Mouse (Mus musculus): Measurements from ENCODE around the gene Jazf1. TPM values are rescaled to one million over a fixed set of nuclear protein-coding genes. Genes with fewer than 3 reads are reported as not detected.
A peak's percentile ranks its signal among the peaks of the same experiment; 100 is the strongest.

Jazf1 gene
- polyA plus RNA-seq, 1 experiment from 2014 or later = 6.2 TPM

DNA sequence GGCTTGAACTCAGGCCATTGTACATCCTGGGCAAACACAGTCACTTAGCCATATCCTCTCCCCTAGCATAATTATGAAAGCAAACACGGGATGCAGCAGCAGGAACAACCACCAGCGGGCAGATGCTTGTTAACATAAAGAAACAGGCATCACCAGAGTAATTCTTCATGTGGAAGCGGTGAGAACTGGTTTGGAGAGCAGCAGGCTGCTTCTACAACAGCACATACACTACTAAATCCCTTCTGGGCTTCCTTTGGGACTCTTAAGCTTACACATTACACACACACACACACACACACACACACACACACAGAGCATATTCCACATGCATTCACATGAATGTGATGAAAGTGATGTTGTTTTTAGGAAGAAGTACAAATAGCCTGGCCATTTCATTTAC, 216.5 kb downstream of the Jazf1 start:
- no peaks in the 10 kb centered on the region for H3K36me3 ChIP-seq
- WGBS = 51% methylated on average over 3 of the region's 3 CpGs
- no peaks in the 10 kb centered on the region for H3K9me3 ChIP-seq
- no peak overlapping the region for H3K9ac ChIP-seq
- no peak for ATAC-seq
- no peak overlapping the region for H3K27ac ChIP-seq
- 0 out of 2 replicates have a peak, but pooled peaks cover 3% of the 10 kb centered on the region for H3K4me1 ChIP-seq (replicated peaks)
- no peak overlapping the region for H3K4me2 ChIP-seq (replicated peaks)
- no peak overlapping the region for H3K4me3 ChIP-seq (replicated peaks)
- H3K27me3 ChIP-seq (replicated peaks) = no peaks in the 10 kb centered on the region

DNA sequence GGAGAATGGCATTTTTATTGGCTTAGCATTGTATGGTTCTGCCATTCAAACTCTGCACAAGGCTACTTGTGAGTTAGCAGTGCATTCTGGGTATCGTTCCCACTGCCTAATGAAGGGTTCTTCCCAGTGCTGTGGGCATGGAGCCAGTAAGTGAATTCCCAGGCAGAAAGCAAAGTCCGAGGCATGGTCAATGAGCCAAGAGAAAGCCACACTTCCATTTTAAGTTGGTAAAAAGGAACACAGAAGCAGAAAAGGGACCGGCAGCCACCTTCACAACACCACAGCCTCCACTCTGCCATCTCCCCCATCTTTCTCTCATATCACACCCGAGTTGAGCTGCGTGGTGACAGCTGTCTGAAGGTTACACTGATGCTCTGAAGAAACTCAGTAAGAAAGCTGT, 217.4 kb downstream of the Jazf1 start:
- Histone ChIP-seq H3K4me3 (replicated peaks) (no peak overlapping the region), H3K4me1 (replicated peaks) (0 out of 2 replicates have a peak, but pooled peaks cover 3% of the 10 kb centered on the region), H3K4me2 (replicated peaks) (no peak overlapping the region), H3K36me3 (no peaks in the 10 kb centered on the region), H3K27me3 (replicated peaks) (no peaks in the 10 kb centered on the region), H3K9ac (no peak overlapping the region), H3K27ac (no peak overlapping the region), H3K9me3 (no peaks in the 10 kb centered on the region)
- ATAC-seq = no peak
- WGBS = 60% methylated on average over 5 of the region's 5 CpGs

DNA sequence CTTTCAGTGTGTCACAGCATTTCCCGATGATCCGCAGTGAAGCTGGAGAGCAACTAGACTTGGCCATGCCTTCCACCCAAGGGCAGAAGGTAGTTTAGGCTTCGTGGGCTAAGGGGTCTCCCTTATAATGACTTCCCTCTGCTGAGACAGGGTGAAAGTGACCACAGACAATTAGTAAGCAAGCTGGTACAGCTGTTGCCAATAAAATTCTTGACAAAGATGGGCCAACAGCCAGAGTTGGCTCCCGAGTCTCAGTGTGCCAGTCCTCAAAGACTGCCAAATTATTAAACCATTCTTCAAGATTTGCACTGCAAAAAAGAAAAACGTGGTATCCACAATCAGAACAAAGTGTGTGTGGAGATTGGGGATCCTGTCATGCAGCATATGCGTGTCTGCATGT, 220.2 kb downstream of the Jazf1 start:
- 0 out of 2 replicates have a peak, but pooled peaks cover 3% of the 10 kb centered on the region for H3K4me1 ChIP-seq (replicated peaks)
- H3K9ac ChIP-seq = no peak overlapping the region
- H3K27me3 ChIP-seq (replicated peaks) = no peaks in the 10 kb centered on the region
- H3K36me3 ChIP-seq = no peaks in the 10 kb centered on the region
- H3K27ac ChIP-seq = no peak overlapping the region
- no peak overlapping the region for H3K4me3 ChIP-seq (replicated peaks)
- ATAC-seq = no peak
- no peaks in the 10 kb centered on the region for H3K9me3 ChIP-seq
- 80% methylated on average over 6 of the region's 6 CpGs for WGBS
- no peak overlapping the region for H3K4me2 ChIP-seq (replicated peaks)

DNA sequence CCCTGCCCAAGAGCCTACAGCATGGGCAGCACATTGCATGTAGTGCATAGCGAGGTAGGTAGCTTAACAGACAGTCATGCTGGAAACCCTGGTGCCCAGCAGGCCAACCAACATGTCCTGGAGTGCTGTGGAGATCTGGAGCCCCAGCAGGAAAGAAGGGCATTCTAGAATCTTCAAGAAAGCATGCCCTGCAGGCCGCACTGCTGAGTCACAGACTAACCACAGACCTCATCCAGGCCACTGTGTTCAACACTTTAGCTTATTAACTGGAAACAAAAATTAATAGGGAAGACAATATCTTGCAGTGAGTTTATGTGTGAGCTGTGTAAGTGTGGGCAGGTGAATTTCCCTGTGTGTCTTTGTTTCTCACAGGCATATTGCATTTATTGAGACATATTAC, 222.1 kb downstream of the Jazf1 start:
- no peaks in the 10 kb centered on the region for H3K27me3 ChIP-seq (replicated peaks)
- WGBS = 94% methylated on average over 2 of the region's 2 CpGs
- no peak overlapping the region for H3K4me3 ChIP-seq (replicated peaks)
- H3K9ac ChIP-seq = no peak overlapping the region
- no peaks in the 10 kb centered on the region for H3K9me3 ChIP-seq
- ATAC-seq = no peak
- no peak overlapping the region for H3K4me2 ChIP-seq (replicated peaks)
- 0 out of 2 replicates have a peak, but pooled peaks cover 3% of the 10 kb centered on the region for H3K4me1 ChIP-seq (replicated peaks)
- no peaks in the 10 kb centered on the region for H3K36me3 ChIP-seq
- no peak overlapping the region for H3K27ac ChIP-seq

DNA sequence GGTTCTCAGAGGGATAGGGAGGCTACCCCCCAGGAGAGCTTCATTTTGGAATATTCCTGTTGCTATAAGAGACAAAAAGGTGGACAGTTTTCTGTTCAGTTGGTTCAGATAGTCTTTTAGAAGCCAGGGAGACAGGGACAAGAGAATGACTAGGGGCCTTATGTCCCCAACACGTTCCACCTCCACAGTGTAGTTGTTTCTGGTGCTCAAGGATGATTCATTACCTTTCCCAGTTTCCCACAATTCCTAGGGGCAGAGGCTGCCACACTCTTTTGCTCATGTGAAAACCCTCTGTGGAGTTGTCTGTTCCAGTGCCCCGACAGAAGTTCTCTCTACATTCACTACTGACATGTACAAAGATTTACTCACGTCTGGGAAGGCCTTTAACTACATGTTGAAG, 223.7 kb downstream of the Jazf1 start:
- Histone ChIP-seq H3K27me3 (replicated peaks) (no peaks in the 10 kb centered on the region), H3K4me1 (replicated peaks) (peaks cover 4% of the 10 kb centered on the region; the same call in 1 of the 2 replicates), H3K4me2 (replicated peaks) (no peak overlapping the region), H3K36me3 (no peaks in the 10 kb centered on the region), H3K27ac (no peak overlapping the region), H3K9me3 (no peaks in the 10 kb centered on the region), H3K9ac (no peak overlapping the region), H3K4me3 (replicated peaks) (no peak overlapping the region)
- 75% methylated on average over 3 of the region's 3 CpGs for WGBS
- ATAC-seq = no peak

DNA sequence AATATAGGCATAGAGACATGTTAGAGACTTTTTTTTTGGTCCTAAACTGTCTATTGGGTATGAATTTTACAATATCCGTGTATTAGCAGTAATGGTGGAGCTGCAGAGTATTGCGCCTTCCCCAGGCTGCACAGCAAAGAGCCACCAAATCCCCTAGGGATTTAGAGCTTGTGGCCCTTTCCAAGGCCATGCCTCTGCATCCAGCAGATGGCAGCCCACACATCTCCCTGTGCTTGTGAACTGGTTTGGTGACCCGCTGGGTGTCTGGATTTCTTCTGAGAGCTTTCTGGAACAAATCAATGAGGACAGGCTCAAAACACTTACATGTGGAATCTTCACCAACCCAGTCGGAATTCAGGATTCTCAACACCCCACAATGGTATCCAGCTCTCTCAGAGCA, 225.4 kb downstream of the Jazf1 start:
- Histone ChIP-seq H3K4me1 (replicated peaks) (peaks cover 6% of the 10 kb centered on the region; the same call in 1 of the 2 replicates), H3K4me3 (replicated peaks) (no peak overlapping the region), H3K9ac (no peak overlapping the region; the same call in 1 of the 2 replicates), H3K9me3 (no peaks in the 10 kb centered on the region), H3K36me3 (no peaks in the 10 kb centered on the region), H3K27ac (no peak overlapping the region), H3K27me3 (replicated peaks) (no peaks in the 10 kb centered on the region), H3K4me2 (replicated peaks) (no peak overlapping the region)
- no peak for ATAC-seq
- WGBS = 51% methylated on average over 4 of the region's 4 CpGs

DNA sequence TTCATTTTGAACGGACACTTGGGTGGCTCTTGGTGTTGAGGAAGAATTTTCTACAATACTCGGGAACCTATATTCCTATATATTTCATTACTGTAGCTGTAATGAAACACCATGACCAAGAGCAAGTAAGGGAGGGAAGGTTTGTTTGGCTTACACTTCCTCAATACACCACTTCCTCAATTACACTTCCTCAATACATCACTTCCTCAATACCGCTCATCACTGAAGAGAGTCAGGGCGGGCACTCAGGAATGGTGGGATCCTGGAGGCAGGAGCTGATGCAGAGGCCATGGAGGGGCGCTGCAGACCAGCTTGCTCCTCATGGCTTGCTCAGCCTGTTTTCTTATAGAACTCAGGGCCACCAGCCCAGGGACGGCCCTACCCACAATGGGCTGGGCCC, 225.8 kb downstream of the Jazf1 start:
- Histone ChIP-seq H3K9me3 (no peaks in the 10 kb centered on the region), H3K27ac (no peak overlapping the region), H3K4me2 (replicated peaks) (no peak overlapping the region), H3K27me3 (replicated peaks) (no peaks in the 10 kb centered on the region), H3K9ac (no peak overlapping the region), H3K36me3 (no peaks in the 10 kb centered on the region), H3K4me3 (replicated peaks) (no peak overlapping the region), H3K4me1 (replicated peaks) (peaks cover 6% of the 10 kb centered on the region; the same call in 1 of the 2 replicates)
- WGBS = 81% methylated on average over 6 of the region's 6 CpGs
- no peak for ATAC-seq

DNA sequence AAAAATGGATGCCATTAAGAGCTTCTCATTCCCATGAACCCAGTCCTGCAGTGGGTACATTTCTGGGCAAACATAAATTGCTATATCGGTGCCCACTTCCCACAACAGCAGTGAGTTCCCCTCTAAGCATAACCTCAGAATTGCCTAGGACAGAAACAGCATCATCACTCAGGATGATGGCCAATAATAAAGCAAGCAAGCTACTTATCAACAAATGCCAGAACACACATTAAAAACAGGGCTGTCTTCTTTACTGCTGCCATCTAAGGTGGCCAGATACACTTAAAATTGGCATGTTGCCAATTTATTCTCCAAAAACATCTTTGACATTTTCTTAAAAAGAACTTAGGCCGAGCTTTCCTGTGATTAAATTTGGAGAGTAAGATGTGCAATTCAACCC, 226.8 kb downstream of the Jazf1 start:
- no peak overlapping the region for H3K27ac ChIP-seq
- no peaks in the 10 kb centered on the region for H3K27me3 ChIP-seq (replicated peaks)
- no peak overlapping the region for H3K4me2 ChIP-seq (replicated peaks)
- no peak for ATAC-seq
- no peak overlapping the region for H3K4me3 ChIP-seq (replicated peaks)
- no peaks in the 10 kb centered on the region for H3K36me3 ChIP-seq
- no peaks in the 10 kb centered on the region for H3K9me3 ChIP-seq
- peaks cover 6% of the 10 kb centered on the region; the same call in 1 of the 2 replicates for H3K4me1 ChIP-seq (replicated peaks)
- WGBS = 80% methylated on average over 2 of the region's 2 CpGs
- no peak overlapping the region for H3K9ac ChIP-seq

DNA sequence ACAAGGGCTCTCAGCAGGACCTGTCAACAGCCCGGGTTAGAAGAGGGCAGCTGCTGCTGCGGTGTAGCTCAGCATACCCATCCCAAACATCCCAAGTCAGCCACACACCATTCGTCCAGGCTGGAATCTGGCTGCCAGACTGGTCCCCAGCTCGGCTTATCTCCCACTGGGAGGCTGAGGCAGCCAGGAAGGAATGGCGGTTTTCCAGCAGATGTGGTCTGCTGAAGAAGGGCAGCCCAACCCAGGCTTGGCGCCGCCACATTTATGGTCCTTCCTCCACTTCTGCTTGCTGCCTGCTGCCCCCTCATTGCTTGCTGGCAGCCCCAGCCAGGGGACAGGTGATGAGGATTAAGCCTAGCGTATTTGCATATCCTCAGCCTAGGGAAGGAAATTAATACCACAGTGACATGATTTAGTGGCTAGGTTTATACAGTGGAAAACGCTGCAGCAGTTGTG, 227.8 kb downstream of the Jazf1 start:
- H3K9ac ChIP-seq = no peak overlapping the region
- no peak overlapping the region for H3K4me2 ChIP-seq (replicated peaks)
- ATAC-seq = no peak
- no peak overlapping the region for H3K27ac ChIP-seq
- H3K36me3 ChIP-seq = no peaks in the 10 kb centered on the region
- peaks cover 6% of the 10 kb centered on the region; the same call in 1 of the 2 replicates for H3K4me1 ChIP-seq (replicated peaks)
- WGBS = 42% methylated on average over 9 of the region's 9 CpGs
- H3K27me3 ChIP-seq (replicated peaks) = no peaks in the 10 kb centered on the region
- no peaks in the 10 kb centered on the region for H3K9me3 ChIP-seq
- H3K4me3 ChIP-seq (replicated peaks) = no peak overlapping the region

DNA sequence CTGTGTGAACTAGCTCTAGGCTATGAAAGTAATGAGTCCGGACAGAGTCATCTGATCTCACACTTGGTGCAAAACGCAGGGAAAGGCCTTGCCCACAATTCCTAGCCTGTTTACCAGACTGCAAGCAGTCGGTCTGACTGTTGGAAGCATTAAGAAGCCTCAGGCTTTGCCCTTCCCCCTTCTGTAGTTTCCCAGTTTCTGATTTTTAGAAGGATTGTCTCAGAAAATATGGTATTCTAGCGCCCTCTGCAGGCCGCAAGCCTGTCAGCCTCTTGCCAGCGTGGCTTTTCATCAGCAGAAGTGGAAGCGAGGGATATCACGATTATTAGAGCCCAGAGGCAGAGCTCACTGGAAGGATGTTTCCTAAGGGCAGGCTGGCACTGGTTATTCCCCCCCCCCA, 229.7 kb downstream of the Jazf1 start:
- Histone ChIP-seq H3K36me3 (no peaks in the 10 kb centered on the region), H3K9ac (no peak overlapping the region), H3K4me1 (replicated peaks) (peaks cover 6% of the 10 kb centered on the region; the same call in 1 of the 2 replicates), H3K27ac (no peak overlapping the region), H3K4me3 (replicated peaks) (no peak overlapping the region), H3K4me2 (replicated peaks) (no peak overlapping the region), H3K27me3 (replicated peaks) (no peaks in the 10 kb centered on the region), H3K9me3 (no peaks in the 10 kb centered on the region)
- 5% methylated on average over 8 of the region's 8 CpGs for WGBS
- ATAC-seq = peak; percentile 58

DNA sequence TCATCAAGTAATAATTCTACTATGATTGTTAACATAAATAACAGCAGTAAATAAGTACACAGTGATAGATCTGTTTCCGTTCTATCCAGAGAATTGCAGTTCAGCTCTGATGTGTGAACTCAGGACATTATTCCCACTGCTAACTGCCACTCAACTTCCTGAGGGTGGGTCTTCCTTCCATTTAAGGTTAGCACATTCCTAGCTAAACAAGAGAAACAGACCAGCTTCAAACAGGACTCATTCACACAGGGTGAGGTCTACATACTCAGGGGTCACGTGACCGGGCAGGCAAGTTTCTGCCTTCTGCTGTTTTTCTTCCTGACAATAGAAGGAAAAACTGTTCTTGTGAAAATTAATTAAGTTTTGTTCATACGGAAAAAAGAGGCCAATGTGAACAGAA, 230.6 kb downstream of the Jazf1 start:
- no peak overlapping the region for H3K4me2 ChIP-seq (replicated peaks)
- H3K36me3 ChIP-seq = no peaks in the 10 kb centered on the region
- no peaks in the 10 kb centered on the region for H3K27me3 ChIP-seq (replicated peaks)
- H3K4me1 ChIP-seq (replicated peaks) = peaks cover 6% of the 10 kb centered on the region; the same call in 1 of the 2 replicates
- H3K9ac ChIP-seq = no peak overlapping the region
- ATAC-seq = no peak
- H3K4me3 ChIP-seq (replicated peaks) = no peak overlapping the region
- 46% methylated on average over 4 of the region's 4 CpGs for WGBS
- no peaks in the 10 kb centered on the region for H3K9me3 ChIP-seq
- no peak overlapping the region for H3K27ac ChIP-seq

DNA sequence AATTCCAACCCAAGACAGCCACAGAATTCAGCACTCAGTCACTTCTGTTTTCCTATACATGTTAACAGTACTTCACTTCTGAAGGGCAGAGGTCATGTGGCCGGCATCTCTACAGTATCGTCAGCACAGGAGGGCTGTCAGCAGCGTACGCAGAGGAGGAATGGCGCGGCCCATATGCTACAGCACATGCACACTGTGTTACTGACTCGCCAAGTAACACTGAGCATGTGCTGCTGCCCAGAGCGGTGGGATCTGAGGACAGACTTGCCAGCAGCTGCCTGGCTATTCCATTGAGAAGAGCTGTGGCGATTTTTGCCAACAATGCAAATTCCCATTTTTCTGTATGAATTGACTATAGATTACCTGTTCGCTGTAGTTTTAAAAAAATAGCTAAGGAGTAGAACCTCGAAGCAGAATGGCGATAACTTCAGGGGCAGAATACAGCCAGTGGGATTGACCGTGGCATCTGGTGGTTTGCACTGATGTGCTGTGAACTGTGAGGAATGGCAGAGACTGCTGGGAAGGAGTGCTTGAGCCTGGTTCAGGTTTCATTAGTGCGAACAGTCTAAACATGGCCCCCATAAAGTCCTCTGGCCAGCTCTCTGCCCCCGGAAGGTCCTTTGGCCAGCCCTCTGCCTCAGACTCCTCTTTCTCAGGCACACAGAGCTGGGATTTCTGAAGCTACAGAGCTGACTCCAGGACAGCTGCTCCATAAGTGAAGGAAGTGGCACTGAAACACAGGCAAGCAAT, 232.1 kb downstream of the Jazf1 start:
- 65% methylated on average over 15 of the region's 15 CpGs for WGBS
- H3K4me2 ChIP-seq (replicated peaks) = no peak overlapping the region
- H3K9ac ChIP-seq = no peak overlapping the region
- no peak overlapping the region for H3K27ac ChIP-seq
- no peak overlapping the region for H3K4me3 ChIP-seq (replicated peaks)
- no peaks in the 10 kb centered on the region for H3K9me3 ChIP-seq
- no peaks in the 10 kb centered on the region for H3K27me3 ChIP-seq (replicated peaks)
- no peaks in the 10 kb centered on the region for H3K36me3 ChIP-seq
- peaks cover 6% of the 10 kb centered on the region; the same call in 1 of the 2 replicates for H3K4me1 ChIP-seq (replicated peaks)
- ATAC-seq = no peak

DNA sequence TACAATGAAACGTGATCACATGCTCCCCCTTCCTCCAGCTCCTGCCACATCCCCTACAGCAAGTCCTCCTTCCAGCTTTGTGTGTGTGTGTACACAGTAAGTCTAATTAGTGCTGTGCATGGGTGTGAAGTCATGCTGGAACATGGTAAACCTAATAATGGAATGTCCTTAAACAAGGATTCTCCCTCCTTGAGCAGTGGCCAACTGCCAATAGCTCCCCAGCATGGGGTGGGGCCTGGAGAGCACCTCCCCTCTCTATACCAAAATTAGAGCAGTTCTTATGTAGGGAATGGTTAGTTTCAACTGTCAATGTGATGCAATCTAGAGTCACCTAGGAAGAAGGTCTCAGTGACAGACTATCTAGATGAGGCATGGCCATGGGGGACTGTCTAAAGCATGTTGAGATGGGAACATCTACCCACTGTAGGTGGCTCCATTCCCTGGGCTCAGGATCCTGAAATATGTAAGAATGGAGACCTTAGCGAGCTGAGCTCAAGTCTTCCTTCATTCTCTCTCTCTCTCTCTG, 240.6 kb downstream of the Jazf1 start:
- Histone ChIP-seq H3K4me1 (replicated peaks) (no peaks in the 10 kb centered on the region), H3K27ac (no peak overlapping the region), H3K36me3 (no peaks in the 10 kb centered on the region), H3K9ac (no peak overlapping the region), H3K27me3 (replicated peaks) (no peaks in the 10 kb centered on the region), H3K4me2 (replicated peaks) (no peak overlapping the region), H3K9me3 (no peaks in the 10 kb centered on the region), H3K4me3 (replicated peaks) (no peak overlapping the region)
- ATAC-seq = no peak
- 85% methylated on average over 2 of the region's 2 CpGs for WGBS
